Mouse (Mus musculus) myocyte (in vitro differentiated cells): ENCODE results near the gene Nos1.

Experiments used
- E2F4 ChIP-seq: IDR thresholded peaks from one replicate; pipeline ENCODE4 v1.6.1; 2011; ENCODE audit warnings: mild to moderate bottlenecking, control low read depth, moderate library complexity; ENCODE audit not compliant: insufficient read depth
- MAX ChIP-seq: IDR thresholded peaks from one replicate; pipeline ENCODE4 v1.6.1; 2011; ENCODE audit warnings: low read depth, mild to moderate bottlenecking, control low read depth
- MYOD1 ChIP-seq, 3 experiments: IDR thresholded peaks; one replicate each; pipeline ENCODE4 v1.6.1; 2011; ENCODE audit warnings: control low read depth in 2 of 3, low read depth in 2 of 3, mild to moderate bottlenecking in 2 of 3, moderate library complexity in 1 of 3; ENCODE audit not compliant: insufficient read length in 2 of 3, control insufficient read depth in 1 of 3
- POLR2A ChIP-seq: IDR thresholded peaks from one replicate; pipeline ENCODE4 v1.6.1; 2011; ENCODE audit warnings: low read depth, mild to moderate bottlenecking, control low read depth, moderate library complexity; ENCODE audit not compliant: insufficient read length
- POLR2AphosphoS2 ChIP-seq: IDR thresholded peaks from one replicate; pipeline ENCODE4 v1.6.1; 2011; ENCODE audit warnings: low read depth, control low read depth; ENCODE audit not compliant: insufficient read length
- SRF ChIP-seq: IDR thresholded peaks from one replicate; pipeline ENCODE4 v1.6.1; 2011; ENCODE audit warnings: low read depth; ENCODE audit not compliant: control insufficient read depth, insufficient read length
- TCF12 ChIP-seq: IDR thresholded peaks from one replicate; pipeline ENCODE4 v1.6.1; 2011; ENCODE audit warnings: mild to moderate bottlenecking, control low read depth; ENCODE audit not compliant: poor library complexity, insufficient read depth, severe bottlenecking
- USF1 ChIP-seq: IDR thresholded peaks from one replicate; pipeline ENCODE4 v1.6.1; 2011; ENCODE audit warnings: low read depth, mild to moderate bottlenecking, control low read depth, moderate library complexity

DNA sequence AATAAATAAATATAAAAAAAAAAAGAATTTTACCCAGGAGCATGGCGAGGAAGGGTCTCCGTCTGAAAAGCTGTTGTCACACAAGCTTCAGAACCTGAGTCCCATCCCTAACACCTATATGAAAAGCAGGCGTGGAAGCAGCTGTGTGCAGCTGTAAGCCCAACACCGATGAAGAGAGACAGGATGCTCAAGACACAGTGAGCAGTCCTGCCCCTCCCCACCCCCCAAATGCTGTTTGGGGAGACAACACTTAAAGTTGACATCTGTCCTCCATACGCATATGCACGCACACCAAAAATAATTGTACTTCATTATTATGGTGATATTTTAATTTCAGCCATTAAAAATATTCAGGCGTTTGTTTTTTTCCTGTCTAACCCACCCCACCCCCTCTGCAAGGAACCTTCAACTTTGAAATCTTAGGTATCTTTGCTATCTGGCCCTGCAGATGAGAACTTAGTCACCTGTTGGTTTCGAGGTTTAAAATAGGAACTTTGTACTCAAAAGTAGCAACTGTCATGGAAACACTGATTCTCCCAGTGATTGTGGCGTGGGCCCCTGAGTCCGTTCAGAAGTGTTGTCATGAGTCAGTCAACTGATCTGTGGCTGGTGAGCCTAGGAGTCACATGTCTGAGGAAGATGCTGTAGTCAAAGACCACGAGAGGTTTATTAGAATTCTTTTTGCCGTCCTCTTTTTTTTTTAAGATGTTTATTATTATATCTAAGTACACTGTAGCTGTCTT lies 141.1 kb downstream of the Nos1 start:
- TF ChIP-seq POLR2AphosphoS2, result no peak
- TF ChIP-seq POLR2A, result no peak
- TF ChIP-seq MAX, result no peak
- TF ChIP-seq SRF, result no peak
- TF ChIP-seq E2F4, result no peak
- TF ChIP-seq MYOD1 (IDR thresholded peaks at IDR 0.05; ENCODE audit: control insufficient read depth in 1 of 3, insufficient read length in 2 of 3, low read depth in 2 of 3), result no peak
- no peak for TF ChIP-seq USF1
- no peak for TF ChIP-seq TCF12
